Mouse (Mus musculus) stomach, postnatal 0 days (tissue): ENCODE results near the gene Usp2. TPM values are rescaled to one million over a fixed set of nuclear protein-coding genes. Genes with fewer than 3 reads are reported as not detected.

Experiments used
- ATAC-seq: fragments of 200-750 bp; cut with Nextera tagmentation; 2 replicates; pipeline ENCODE4 v1.8.0; 2017; ENCODE audit not compliant: low FRiP score, low TSS enrichment
- DNase-seq: peaks from one replicate; pipeline ENCODE4 v3.0.0-alpha.2; 2016; ENCODE audit warnings: low spot score
- H3K27ac ChIP-seq: fragments of 300-500 bp; sonication (generic); replicated peaks from 2 replicates; pipeline ENCODE4 v1.5.1; 2014; ENCODE audit warnings: mild to moderate bottlenecking, control low read depth
- H3K27me3 ChIP-seq: fragments of 300-500 bp; sonication (generic); 2 replicates; pipeline ENCODE4 v1.6.1; 2014; ENCODE audit warnings: low read length; ENCODE audit not compliant: control insufficient read depth, insufficient read depth
- H3K36me3 ChIP-seq: fragments of 300-500 bp; sonication (generic); 2 replicates; pipeline ENCODE4 v1.6.1; 2014; ENCODE audit warnings: low read length, mixed read lengths; ENCODE audit not compliant: control insufficient read depth, insufficient read depth
- H3K4me1 ChIP-seq: fragments of 300-500 bp; sonication (generic); replicated peaks from 2 replicates; pipeline ENCODE4 v1.6.1; 2014; ENCODE audit warnings: antibody characterized with exemption; ENCODE audit not compliant: control insufficient read depth, insufficient read depth
- H3K4me2 ChIP-seq: fragments of 300-500 bp; sonication (generic); replicated peaks from 2 replicates; pipeline ENCODE4 v1.6.1; 2014; ENCODE audit warnings: low read depth, mild to moderate bottlenecking, control low read depth, moderate library complexity
- H3K4me3 ChIP-seq: fragments of 300-500 bp; sonication (generic); 2 replicates; pipeline ENCODE4 v1.5.1; 2014; ENCODE audit warnings: low read depth, low read length, control low read depth
- H3K9ac ChIP-seq: fragments of 300-500 bp; sonication (generic); 2 replicates; pipeline ENCODE4 v1.6.1; 2014; ENCODE audit warnings: mild to moderate bottlenecking, low read length, control low read depth, mixed read lengths
- H3K9me3 ChIP-seq: fragments of 300-500 bp; sonication (generic); 2 replicates; pipeline ENCODE4 v1.6.1; 2016; ENCODE audit warnings: low read length; ENCODE audit not compliant: control insufficient read depth
- CTCF ChIP-seq: IDR thresholded peaks from 2 replicates; pipeline ENCODE4 v1.5.1; 2016; ENCODE audit warnings: antibody characterized with exemption, low read depth, mild to moderate bottlenecking, moderate library complexity
- EP300 ChIP-seq: optimal IDR thresholded peaks from 2 replicates; pipeline ENCODE3; 2016; ENCODE audit warnings: antibody characterized with exemption
- WGBS: fragments of 180-500 bp; shearing (Covaris S2); extraction: QIAGEN DNeasy Blood & Tissue Kit; methylation state at CpG from one replicate; pipeline ENCODE4 v1.1.7; 2014; 5-methylcytosine and 5-hydroxymethylcytosine counted together
- polyA plus RNA-seq: library from polyadenylated mRNA; unstranded; fragments of >200 nt; fragmentation: Nextera tagmentation; extraction: Ambion mirVana; gene quantifications from 2 replicates; pipeline ENCODE4 v1.2.1, GENCODE M21; 2015

Gene Usp2
- polyA plus RNA-seq, 1 experiment from 2014 or later = 11.6 TPM

DNA sequence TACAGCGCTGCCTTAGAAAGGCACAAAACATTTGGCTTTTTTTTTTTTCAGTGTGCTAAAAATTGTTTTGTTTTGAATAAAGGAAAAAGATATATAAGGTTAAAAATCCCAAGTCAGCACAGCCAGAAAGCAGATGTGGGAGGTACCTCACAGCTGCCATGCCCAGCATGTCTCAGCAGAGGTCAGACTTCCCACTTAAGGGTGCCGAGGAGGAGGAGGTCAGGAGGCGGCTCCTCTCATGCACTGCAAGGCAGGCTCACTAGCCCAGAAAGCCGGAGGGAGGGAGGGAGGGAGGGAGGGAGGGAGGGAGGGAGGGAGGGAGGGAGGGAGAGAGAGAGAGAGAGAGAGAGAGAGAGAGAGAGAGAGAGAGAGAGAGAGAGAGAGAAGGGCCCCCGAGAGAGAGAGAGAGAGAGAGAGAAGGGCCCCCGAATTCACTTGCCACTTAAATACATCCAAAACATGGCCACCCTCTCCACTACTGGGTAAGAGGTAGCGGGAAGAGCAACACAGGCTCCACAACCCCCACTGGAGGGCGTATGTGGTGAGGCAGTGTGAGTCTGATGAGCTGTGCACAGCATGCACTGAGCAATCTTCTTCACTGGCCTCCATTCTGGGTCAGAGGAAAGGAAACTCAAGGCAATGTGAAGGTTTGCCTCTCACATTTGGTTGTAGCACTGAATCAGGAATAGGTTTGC lies 77.3 kb downstream of the Usp2 start:
- 49% methylated on average over 5 of the region's 8 CpGs for WGBS
- ATAC-seq = peak; percentile 68; the same call in 1 of the 2 replicates
- Histone ChIP-seq H3K4me2 (no peak overlapping the region), H3K4me3 (no peak overlapping the region), H3K9me3 (no peaks in the 10 kb centered on the region), H3K27ac (peak overlapping the region; percentile 58; the same call in 1 of the 2 replicates), H3K36me3 (0 out of 2 replicates have a peak, but pooled peaks cover 2% of the 10 kb centered on the region), H3K9ac (no peak overlapping the region), H3K27me3 (no peaks in the 10 kb centered on the region), H3K4me1 (no peaks in the 10 kb centered on the region; the same call in 1 of the 2 replicates)
- DNase-seq = no peak
- TF ChIP-seq CTCF (peak; percentile 59), EP300 (no peak)

DNA sequence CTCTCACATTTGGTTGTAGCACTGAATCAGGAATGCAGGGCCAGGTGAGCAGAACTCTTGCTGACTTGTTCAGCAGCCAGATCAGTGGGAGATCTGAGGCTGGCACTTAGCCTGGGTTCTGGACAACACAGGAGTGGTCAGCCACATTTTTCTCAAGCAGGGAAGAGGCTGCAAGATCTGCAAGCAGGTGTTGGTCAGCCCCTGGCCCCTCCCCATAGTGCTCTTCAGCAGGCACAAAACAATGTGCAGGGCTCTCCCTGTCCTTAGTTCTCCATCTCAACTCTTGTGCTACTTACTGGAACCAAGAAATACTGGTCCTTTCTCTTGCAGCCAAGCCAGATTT lies 77.9 kb downstream of the Usp2 start:
- no peak overlapping the region for H3K4me2 ChIP-seq
- no peaks in the 10 kb centered on the region; the same call in 1 of the 2 replicates for H3K4me1 ChIP-seq
- no peak for ATAC-seq
- H3K4me3 ChIP-seq = no peak overlapping the region
- no peaks in the 10 kb centered on the region for H3K9me3 ChIP-seq
- peak overlapping the region; percentile 58; the same call in 1 of the 2 replicates for H3K27ac ChIP-seq
- H3K36me3 ChIP-seq = 0 out of 2 replicates have a peak, but pooled peaks cover 2% of the 10 kb centered on the region
- no peak for DNase-seq
- TF ChIP-seq EP300 (no peak), CTCF (no peak)
- no peak overlapping the region for H3K9ac ChIP-seq
- no peaks in the 10 kb centered on the region for H3K27me3 ChIP-seq

Other genes starting within 250 kb of the Usp2 start
- gene Thy1, start 23.6 kb upstream of the Usp2 start, polyA plus RNA-seq = 4.2 and 4.5 TPM in 2 replicates
- gene Mfrp, start 34.7 kb downstream of the Usp2 start, polyA plus RNA-seq = not detected in 2 replicates
- 5.3 and 6.5 TPM in 2 replicates for gene C1qtnf5, start 40.2 kb downstream of the Usp2 start, polyA plus RNA-seq
- 0.05 TPM in 1 of 2 replicates, not detected in the other for gene Gm49380, start 46.5 kb downstream of the Usp2 start, polyA plus RNA-seq
- 22.0 and 22.2 TPM in 2 replicates for gene Rnf26, start 46.5 kb downstream of the Usp2 start, polyA plus RNA-seq
- gene Mcam, start 67.4 kb downstream of the Usp2 start, polyA plus RNA-seq = 43.9 and 44.5 TPM in 2 replicates
- 4.9 and 5.7 TPM in 2 replicates for gene Cbl, start 167.0 kb downstream of the Usp2 start, polyA plus RNA-seq
- gene Ccdc153, start 173.7 kb downstream of the Usp2 start, polyA plus RNA-seq = not detected in 2 replicates
- 0.08 and 0.13 TPM in 2 replicates for gene Pdzd3, start 184.4 kb downstream of the Usp2 start, polyA plus RNA-seq
- 9.2 and 10.7 TPM in 2 replicates for gene Nlrx1, start 201.6 kb downstream of the Usp2 start, polyA plus RNA-seq
- 1.4 TPM in 2 replicates for gene Abcg4, start 221.6 kb downstream of the Usp2 start, polyA plus RNA-seq
- 8.9 and 9.4 TPM in 2 replicates for gene Hinfp, start 238.7 kb downstream of the Usp2 start, polyA plus RNA-seq